Mouse (Mus musculus): Measurements from ENCODE around the gene Rcn3.
"Not testable (repeated sequence)": the region's sequence is repeated elsewhere in the genome, so short reads cannot be mapped to it uniquely, and the experiment has no call there.

Rcn3 gene

GRCm38 (mm10) chr7:45092048-45092447 lies at the start of gene Rcn3:
Gene Rcn3, minus strand, starts transcription at chr7:45092221.
- in situ Hi-C loops (cut with MboI, MseI), result no loop called here

DNA sequence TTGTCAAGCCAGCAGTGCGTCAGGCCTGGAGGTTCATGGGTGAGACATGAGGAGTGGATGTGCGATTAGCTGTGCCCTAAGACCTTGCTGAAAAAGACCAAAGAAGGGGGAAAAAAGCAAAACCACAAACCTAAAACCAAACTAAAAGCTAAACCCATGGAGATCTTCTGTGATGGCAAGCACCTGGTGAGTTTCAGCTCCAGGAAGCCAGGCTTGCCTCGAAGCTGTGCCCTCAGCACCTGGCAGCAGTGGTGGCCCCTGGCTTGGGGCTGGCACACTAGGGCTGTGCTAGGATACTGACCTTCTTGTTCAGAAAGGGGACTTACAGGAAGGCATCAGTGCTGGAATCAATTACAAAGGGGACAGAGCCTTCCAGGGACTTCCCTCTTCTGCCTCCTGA lies 49.3 kb upstream of the Rcn3 start:
- in situ Hi-C loops (cut with MboI, MseI), result no loop called here

DNA sequence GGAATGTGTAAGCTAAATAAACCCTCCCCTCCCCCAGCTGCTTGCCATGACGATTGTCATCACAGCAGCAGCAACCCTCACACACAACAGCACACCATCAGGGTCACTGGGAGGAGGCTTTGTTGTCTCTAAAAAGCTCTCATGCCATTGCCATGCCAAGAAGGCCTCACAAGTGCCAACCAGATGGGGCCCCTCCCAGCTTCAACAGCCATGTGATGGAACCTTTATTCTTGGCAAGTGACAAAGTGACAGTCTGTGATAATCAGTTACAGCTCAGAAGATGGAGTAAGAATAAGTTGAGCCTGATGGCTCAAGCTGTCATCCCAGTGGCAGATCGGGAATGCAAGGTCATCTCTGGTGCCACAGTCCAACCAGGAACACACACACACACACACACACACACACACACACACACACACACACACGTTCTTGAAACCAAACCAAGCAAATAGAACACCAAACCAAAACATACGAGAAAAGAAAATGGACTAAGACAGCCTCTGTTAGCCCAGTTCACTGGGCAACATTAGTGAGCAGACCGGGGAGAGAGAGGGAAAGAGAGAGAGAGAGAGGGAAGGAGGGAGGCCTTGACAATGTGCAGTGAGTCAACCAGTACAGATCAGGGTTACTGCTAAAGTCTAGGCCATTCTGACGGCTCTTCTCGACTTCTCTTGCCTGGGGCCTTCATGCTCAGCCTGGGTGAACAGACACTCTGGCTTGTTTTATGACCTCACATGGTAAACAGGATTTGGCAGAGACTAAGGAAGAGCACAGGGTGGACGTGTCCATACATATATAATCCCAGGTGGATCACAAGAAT lies 48.1 kb upstream of the Rcn3 start:
- in situ Hi-C loops (cut with MboI, MseI), result no loop called here

- in situ Hi-C loops (cut with MboI, MseI), result no loop called here
These were observed 46.4 kb upstream of the Rcn3 start for GRCm38 (mm10) chr7:45138403-45138802.

DNA sequence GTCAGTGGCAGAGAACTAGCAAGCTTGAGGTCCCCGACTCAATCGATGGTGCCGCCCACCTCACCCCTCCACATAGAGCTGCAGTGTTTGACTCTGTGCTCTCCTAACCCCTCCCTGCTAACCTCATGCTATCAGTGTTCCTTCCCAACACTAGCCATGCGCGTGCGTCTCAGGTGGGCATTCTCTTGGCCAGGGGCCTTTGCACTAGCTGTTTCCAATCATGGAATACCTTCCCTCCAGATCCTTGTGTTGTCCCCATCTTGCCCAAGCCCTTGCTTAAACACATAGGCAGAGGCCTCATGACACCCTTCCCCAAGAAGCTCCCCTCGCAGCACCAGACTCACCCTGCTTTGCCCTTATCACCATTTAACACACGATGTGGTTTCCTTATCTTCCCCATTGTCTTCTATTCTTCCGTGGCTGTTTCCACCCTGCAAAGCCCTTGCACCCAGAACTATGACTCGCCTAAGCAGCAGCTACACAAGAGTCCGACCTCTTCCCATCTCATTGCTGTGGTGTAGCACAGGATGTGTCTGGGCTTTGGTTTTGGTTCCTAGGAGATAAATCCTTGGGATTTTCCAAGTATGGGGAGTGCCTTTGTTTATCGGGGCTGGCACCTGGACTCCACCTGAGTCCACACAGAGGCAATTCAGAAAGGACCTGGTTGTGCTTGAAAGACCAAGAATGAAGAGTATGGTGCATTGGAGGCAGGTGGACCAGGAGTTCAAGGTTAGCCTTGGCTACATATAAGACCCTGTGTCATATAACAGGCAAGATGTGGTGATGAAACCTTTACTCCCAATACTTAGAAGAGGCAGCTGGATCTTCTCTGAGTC lies 45.4 kb upstream of the Rcn3 start:
- in situ Hi-C loops (cut with MboI, MseI), result no loop called here

GRCm38 (mm10) chr7:45135993-45136567 lies 44.1 kb upstream of the Rcn3 start, which contains the start of the genes Gm45713 and Flt3l:
Gene Gm45713, minus strand, starts transcription at chr7:45136231.
Gene Flt3l, minus strand, starts transcription at chr7:45136432.
- in situ Hi-C loops (cut with MboI, MseI), result no loop called here

GRCm38 (mm10) chr7:45135370-45135769 lies 43.3 kb upstream of the Rcn3 start:
- in situ Hi-C loops (cut with MboI, MseI), result no loop called here

- in situ Hi-C loops (cut with MboI, MseI), result no loop called here
These were observed 42.6 kb upstream of the Rcn3 start for GRCm38 (mm10) chr7:45134544-45135026.

DNA sequence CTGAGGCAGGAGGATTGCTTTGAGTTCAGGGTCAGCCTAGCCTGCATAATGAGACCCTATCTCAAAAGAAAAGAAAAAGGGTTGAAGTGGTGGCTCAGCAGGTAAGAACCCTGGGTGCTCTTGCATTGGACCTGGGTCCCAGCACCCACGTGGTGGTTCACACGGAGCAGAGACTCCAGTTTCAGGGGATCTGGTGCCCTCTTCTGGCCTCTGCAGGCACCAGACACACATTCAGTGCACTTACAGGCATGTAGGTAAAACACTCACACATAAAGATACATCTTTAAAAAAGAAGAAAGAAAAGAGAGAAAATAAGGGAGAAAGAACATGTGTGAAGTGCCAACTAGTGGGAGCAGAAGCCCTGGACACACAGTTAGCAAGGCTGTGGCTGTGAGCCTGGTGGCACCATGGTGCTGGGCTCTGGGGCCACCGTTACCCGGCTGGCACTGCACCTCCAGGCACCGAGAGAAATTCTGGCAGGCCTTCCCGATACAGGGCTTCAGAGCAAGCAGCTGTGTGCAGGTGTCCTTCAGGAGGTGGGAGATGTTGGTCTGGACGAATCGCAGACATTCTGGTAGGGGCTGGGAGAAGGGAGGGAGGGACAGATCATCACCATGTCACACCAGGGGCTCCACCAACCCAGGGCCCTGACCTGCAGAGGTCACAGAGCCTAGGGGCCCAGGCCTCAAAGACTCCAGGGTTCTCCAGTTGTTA lies 41.6 kb upstream of the Rcn3 start:
- in situ Hi-C loops (cut with MboI, MseI), result no loop called here

- in situ Hi-C loops (cut with MboI, MseI), result no loop called here
These were observed 39.8 kb upstream of the Rcn3 start for GRCm38 (mm10) chr7:45131850-45132249.

DNA sequence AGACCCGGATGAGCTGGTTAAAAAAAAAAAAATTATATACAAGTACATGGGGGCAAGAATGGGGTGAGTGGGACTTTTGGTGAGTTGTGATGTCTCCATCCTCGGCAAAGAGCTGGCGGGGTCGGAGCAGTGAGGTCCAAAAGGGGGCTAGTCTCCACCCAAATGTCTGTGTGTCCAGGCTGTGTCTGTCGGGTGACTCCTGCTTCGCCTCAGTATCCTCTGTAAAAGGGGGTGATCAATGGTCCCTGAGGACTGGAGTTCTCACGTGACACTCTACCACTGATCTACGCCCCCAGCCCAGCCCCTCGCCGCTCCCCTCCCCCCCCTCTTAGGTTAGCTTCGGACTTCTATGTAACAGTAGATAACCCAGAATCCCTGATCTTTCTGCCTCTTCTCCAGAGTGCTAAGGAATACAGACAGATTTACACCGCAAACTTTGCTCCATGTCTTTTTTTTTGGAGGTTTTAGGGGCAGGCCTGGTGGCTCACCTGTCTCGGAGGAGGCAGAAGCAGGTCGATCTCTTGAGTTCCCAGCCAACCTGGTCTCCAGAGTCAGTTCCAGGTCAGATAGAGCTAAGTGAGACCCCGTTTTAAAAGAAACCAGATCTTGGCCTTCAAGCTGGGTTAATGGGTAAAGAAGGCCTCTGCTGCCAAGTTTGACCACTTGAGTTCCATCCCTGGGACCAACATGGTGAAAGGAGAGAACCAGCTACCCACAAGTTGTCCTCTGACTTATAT lies 37.9 kb upstream of the Rcn3 start:
- in situ Hi-C loops (cut with MboI, MseI), result no loop called here

GRCm38 (mm10) chr7:45129318-45129717 lies 37.3 kb upstream of the Rcn3 start:
- in situ Hi-C loops (cut with MboI, MseI), result no loop called here

DNA sequence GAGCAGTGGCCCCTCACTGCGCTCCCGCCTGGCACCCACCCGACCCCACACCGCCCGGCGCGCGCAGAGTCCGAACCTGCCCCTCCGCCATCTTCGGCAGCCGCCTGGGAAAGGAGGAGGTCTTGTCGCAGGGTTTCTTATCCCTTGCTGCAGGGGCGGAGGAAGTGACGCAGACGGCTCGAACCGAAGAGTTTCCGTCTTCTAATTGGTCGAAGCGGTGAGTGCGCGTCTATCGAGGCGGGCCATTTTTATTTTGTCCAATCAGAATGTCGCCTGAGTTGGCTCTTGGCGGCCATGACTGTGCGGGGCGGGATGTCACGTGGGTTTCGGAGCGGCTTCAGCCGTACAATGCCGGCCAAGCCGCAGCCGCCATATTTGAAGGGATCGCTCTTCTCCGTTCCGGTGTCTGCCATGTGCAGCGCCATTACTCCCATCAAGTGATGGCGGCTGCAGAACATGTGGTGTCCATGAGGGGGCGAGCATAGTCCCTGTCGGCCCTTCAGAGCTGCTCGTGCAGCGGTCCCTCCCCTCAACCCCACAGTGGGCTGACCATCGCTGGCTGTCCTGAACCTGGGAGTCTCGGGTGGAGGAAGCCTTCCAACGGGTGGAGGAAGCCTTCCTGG lies 36.7 kb upstream of the Rcn3 start, which contains the start of gene Rpl13a:
Gene Rpl13a (minus strand): TSS at position 138 of the 623 bp plus-strand sequence.
- in situ Hi-C loops (cut with MboI, MseI), result no loop called here

- in situ Hi-C loops (cut with MboI, MseI), result no loop called here
These were observed 35.7 kb upstream of the Rcn3 start for GRCm38 (mm10) chr7:45127700-45128224.

DNA sequence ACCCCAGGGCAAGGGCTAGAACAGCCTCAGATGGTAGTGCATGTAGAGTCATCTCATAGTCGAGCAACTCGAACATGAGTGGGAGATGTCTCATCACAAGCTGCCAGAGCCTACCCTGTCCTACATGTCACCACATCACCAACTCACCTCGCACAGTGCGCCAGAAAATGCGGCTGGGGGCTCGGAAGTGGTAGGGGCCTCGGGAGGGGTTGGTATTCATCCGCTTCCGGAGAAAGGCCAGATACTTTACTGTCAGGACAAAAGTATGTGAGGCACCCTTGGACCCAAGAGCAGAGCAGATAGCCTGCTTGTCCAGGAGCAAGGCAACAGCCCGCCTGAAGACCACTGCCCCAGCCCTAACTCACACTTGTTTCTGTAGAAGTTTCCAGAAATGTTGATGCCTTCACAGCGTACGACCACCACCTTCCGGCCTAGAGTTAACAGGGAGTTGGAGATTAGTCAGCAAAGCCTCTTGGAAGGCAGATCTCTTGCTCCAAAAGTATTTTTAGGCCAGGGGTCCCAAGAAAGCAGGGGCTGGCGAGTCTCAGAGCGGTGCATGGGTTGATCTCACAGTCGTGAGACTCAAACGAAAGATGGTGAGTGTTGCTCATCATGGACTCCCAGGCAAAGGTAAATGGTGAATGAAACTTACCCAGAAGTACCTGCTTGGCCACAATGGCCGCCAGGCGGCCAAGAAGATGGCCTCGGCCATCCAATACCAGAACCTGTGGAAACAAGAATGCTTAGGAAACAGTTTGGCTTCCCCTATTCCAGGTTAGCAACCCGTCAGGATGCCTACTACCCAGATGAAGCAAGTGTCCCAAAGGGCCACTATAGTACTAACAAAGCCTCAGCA lies 35.1 kb upstream of the Rcn3 start:
- in situ Hi-C loops (cut with MboI, MseI), result no loop called here

- in situ Hi-C loops (cut with MboI, MseI), result no loop called here
These were observed 34.3 kb upstream of the Rcn3 start for GRCm38 (mm10) chr7:45126147-45126843.

DNA sequence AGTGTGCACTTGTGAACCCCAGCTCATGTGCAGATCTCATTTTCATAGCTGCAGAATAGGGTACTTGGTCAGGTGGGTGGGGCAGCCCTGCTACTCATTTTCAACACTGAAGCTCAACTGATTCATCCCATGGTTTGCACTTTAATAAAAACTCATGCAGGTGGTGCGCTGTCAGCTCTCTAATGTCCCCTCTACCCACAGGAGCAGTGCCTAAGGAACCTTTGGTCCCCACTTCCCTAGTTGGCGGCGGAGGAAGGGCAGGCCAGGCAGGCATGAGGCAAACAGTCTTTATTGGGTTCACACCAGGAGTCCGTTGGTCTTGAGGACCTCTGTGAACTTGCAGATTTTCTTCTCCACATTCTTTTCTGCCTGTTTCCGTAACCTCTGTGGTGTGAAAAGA lies 33.6 kb upstream of the Rcn3 start:
- in situ Hi-C loops (cut with MboI, MseI), result not testable (repeated sequence)

GRCm38 (mm10) chr7:45125144-45125600 lies 33.2 kb upstream of the Rcn3 start:
- in situ Hi-C loops (cut with MboI, MseI), result no loop called here

All from T-helper 17 cell (primary cell).